Mouse (Mus musculus) forebrain, embryonic 16.5 days (tissue): ENCODE results near the gene 4932438H23Rik. TPM values are rescaled to one million over a fixed set of nuclear protein-coding genes. Genes with fewer than 3 reads are reported as not detected.
A peak's percentile ranks its signal among the peaks of the same experiment; 100 is the strongest.

Experiments used
- ATAC-seq: fragments of 200-750 bp; cut with Nextera tagmentation; 2 replicates; pipeline ENCODE4 v1.8.0; 2017; ENCODE audit warnings: mild to moderate bottlenecking, moderate library complexity
- H3K27ac ChIP-seq: fragments of 300-500 bp; sonication (generic); 2 replicates; pipeline ENCODE4 v1.5.1; 2014; ENCODE audit warnings: low read length, control low read depth
- H3K27me3 ChIP-seq: fragments of 300-500 bp; sonication (generic); replicated peaks from 2 replicates; pipeline ENCODE4 v1.6.1; 2014; ENCODE audit warnings: low read length; ENCODE audit not compliant: control insufficient read depth, insufficient read depth
- H3K36me3 ChIP-seq: fragments of 300-500 bp; sonication (generic); 2 replicates; pipeline ENCODE4 v1.6.1; 2014; ENCODE audit not compliant: control insufficient read depth, insufficient read depth
- H3K4me1 ChIP-seq: fragments of 300-500 bp; sonication (generic); replicated peaks from 2 replicates; pipeline ENCODE4 v1.6.1; 2014; ENCODE audit warnings: low read length; ENCODE audit not compliant: control insufficient read depth, insufficient read depth
- H3K4me2 ChIP-seq: fragments of 300-500 bp; sonication (generic); 2 replicates; pipeline ENCODE4 v1.6.1; 2014; ENCODE audit warnings: mild to moderate bottlenecking, low read length, control low read depth
- H3K4me3 ChIP-seq: fragments of 300-500 bp; sonication (generic); replicated peaks from 2 replicates; pipeline ENCODE4 v1.5.1; 2014; ENCODE audit warnings: mild to moderate bottlenecking, low read length, control low read depth
- H3K9ac ChIP-seq: fragments of 300-500 bp; sonication (generic); replicated peaks from 2 replicates; pipeline ENCODE4 v1.6.1; 2014; ENCODE audit warnings: low read depth, low read length, control low read depth
- H3K9me3 ChIP-seq: fragments of 300-500 bp; sonication (generic); 2 replicates; pipeline ENCODE4 v1.6.1; 2016; ENCODE audit warnings: low read length; ENCODE audit not compliant: control insufficient read depth
- WGBS: fragments of 180-500 bp; shearing (Covaris S2); extraction: QIAGEN DNeasy Blood & Tissue Kit; methylation state at CpG from one replicate; pipeline ENCODE4 v1.1.7; 2014; 5-methylcytosine and 5-hydroxymethylcytosine counted together
- polyA plus RNA-seq: library from polyadenylated mRNA; unstranded; fragments of >200 nt; fragmentation: Nextera tagmentation; extraction: Ambion mirVana; gene quantifications from 2 replicates; pipeline ENCODE4 v1.2.1, GENCODE M21; 2015

The 4932438H23Rik gene
- polyA plus RNA-seq, 1 experiment from 2014 or later, result 0.32 TPM

DNA sequence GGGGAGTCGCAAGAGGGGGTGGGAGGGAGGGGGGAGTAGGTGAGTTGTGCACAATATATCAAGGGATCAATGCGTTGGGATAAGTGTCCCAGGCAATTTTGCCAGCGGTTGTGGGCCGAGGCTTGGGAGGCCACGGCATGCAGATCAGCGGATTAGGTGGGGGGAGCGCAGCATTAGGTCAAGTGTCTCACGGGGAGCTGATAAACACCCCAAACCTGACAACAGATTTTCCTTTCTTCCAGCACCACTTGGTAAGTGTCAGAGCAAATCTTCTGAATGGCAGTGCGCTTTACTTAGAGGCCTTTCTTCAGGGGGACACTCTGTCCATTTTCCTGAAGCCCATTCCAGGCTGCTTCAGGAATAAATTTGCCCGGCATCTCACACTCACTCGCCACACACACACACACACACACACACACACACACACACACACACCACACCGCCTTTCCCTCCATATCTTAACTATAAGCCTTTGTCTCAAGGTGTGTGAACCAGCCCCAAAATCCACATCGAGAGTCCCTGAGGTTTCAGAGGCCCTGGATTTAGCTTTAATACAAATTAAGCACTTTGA lies 10.6 kb upstream of the 4932438H23Rik start:
- no peak overlapping the region for H3K4me3 ChIP-seq
- WGBS, result 6% methylated on average over 13 of the region's 13 CpGs
- ATAC-seq, result peak; percentile 74
- peaks cover 22% of the 10 kb centered on the region for H3K4me1 ChIP-seq
- H3K4me2 ChIP-seq, result no peak overlapping the region
- no peaks in the 10 kb centered on the region for H3K36me3 ChIP-seq
- H3K27ac ChIP-seq, result 0 out of 2 replicates have a peak overlapping the region, but pooled peaks have one; percentile 17
- H3K27me3 ChIP-seq, result peaks cover 16% of the 10 kb centered on the region
- H3K9me3 ChIP-seq, result peaks cover 5% of the 10 kb centered on the region; the same call in 1 of the 2 replicates
- no peak overlapping the region for H3K9ac ChIP-seq

DNA sequence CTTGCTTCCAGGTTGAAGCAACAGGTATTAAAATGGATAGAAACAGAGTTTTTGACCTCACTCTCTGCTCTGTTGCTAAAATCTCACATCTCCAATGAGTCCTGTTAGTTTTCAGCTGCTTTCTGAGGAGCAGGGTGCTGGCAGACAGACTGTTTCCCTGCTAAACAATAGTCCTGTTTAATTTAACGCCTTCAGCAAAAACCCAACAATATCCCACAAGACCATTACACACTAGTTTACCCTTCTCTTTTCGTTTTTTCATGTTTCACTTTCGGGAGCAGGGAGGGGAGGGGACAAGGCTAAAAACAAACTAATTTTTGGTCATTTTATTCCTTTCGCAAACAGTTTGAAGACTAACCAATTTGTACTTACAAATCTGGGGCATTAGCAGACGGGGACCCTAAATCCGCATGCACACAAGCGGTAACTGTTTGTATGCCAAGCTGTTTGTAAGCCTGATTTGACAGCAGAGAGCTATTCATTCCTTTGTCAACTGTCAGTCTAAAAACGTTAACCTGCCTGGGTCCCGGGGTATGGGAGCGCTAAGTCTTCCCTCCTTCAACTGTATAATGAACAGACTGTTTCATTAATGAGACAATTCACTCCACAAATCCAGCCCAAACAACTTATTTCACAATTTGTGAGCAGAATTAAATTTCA lies 10.0 kb upstream of the 4932438H23Rik start:
- Histone ChIP-seq H3K4me1 (peaks cover 22% of the 10 kb centered on the region), H3K9ac (no peak overlapping the region), H3K9me3 (peaks cover 5% of the 10 kb centered on the region; the same call in 1 of the 2 replicates), H3K36me3 (no peaks in the 10 kb centered on the region), H3K27me3 (peaks cover 16% of the 10 kb centered on the region), H3K4me3 (no peak overlapping the region), H3K27ac (0 out of 2 replicates have a peak overlapping the region, but pooled peaks have one; percentile 17), H3K4me2 (no peak overlapping the region)
- 6% methylated on average over 10 of the region's 10 CpGs for WGBS
- peak; percentile 93 for ATAC-seq

- peaks cover 35% of the 10 kb centered on the region for H3K4me1 ChIP-seq
- H3K27me3 ChIP-seq, result peaks cover 16% of the 10 kb centered on the region
- ATAC-seq, result no peak
- H3K9ac ChIP-seq, result no peak overlapping the region
- no peak overlapping the region for H3K4me3 ChIP-seq
- WGBS, result 32% methylated on average over 14 of the region's 14 CpGs
- no peaks in the 10 kb centered on the region for H3K36me3 ChIP-seq
- no peak overlapping the region for H3K27ac ChIP-seq
- 0 out of 2 replicates have a peak, but pooled peaks cover under 1% of the 10 kb centered on the region for H3K9me3 ChIP-seq
- peak overlapping the region; percentile 18; the same call in 1 of the 2 replicates for H3K4me2 ChIP-seq
Observed at GRCm38 (mm10) chr16:91103386-91103785, 8.5 kb upstream of the 4932438H23Rik start.

- WGBS, result 55% methylated on average over 2 of the region's 2 CpGs
- ATAC-seq, result no peak
- no peak overlapping the region for H3K4me2 ChIP-seq
- H3K9ac ChIP-seq, result no peak overlapping the region
- H3K9me3 ChIP-seq, result no peaks in the 10 kb centered on the region
- H3K27ac ChIP-seq, result no peak overlapping the region
- H3K4me3 ChIP-seq, result no peak overlapping the region
- H3K4me1 ChIP-seq, result peaks cover 29% of the 10 kb centered on the region
- H3K27me3 ChIP-seq, result peaks cover 14% of the 10 kb centered on the region
- H3K36me3 ChIP-seq, result no peaks in the 10 kb centered on the region
Observed at GRCm38 (mm10) chr16:91100484-91100883, 5.6 kb upstream of the 4932438H23Rik start.

- 10% methylated on average over 16 of the region's 16 CpGs for WGBS
- Histone ChIP-seq H3K27me3 (peaks cover 11% of the 10 kb centered on the region), H3K4me2 (peak overlapping the region; percentile 30), H3K4me1 (peaks cover 24% of the 10 kb centered on the region), H3K36me3 (no peaks in the 10 kb centered on the region), H3K4me3 (no peak overlapping the region), H3K9me3 (no peaks in the 10 kb centered on the region), H3K27ac (peak overlapping the region; percentile 46), H3K9ac (peak overlapping the region; percentile 28)
- ATAC-seq, result peak; percentile 94
Observed at GRCm38 (mm10) chr16:91099444-91100065, 4.6 kb upstream of the 4932438H23Rik start.

DNA sequence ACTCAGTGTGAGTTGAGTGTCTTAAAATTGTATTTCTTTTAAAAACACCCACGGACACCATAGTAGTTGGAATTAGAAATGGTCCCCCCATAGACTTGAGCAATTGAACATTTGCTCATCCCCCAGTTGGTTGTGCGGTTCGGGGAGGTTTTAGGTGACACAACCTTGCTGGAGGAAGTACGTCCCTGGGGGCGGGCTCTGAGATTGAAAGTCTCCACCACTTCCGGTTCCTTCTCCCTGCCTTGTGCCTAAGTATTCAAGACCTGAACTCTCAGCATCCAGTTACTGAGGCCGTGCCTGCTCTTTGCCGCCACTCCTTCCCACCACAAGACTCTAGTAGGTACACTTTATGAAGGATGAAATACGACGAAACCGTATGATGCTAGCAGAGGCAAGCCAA lies 2.9 kb upstream of the 4932438H23Rik start:
- no peak for ATAC-seq
- H3K27me3 ChIP-seq, result peaks cover 3% of the 10 kb centered on the region; the same call in 1 of the 2 replicates
- H3K4me1 ChIP-seq, result peaks cover 16% of the 10 kb centered on the region
- no peak overlapping the region for H3K4me3 ChIP-seq
- no peak overlapping the region for H3K27ac ChIP-seq
- no peaks in the 10 kb centered on the region for H3K9me3 ChIP-seq
- H3K4me2 ChIP-seq, result no peak overlapping the region
- no peaks in the 10 kb centered on the region for H3K36me3 ChIP-seq
- H3K9ac ChIP-seq, result no peak overlapping the region
- WGBS, result 97% methylated on average over 11 of the region's 11 CpGs

DNA sequence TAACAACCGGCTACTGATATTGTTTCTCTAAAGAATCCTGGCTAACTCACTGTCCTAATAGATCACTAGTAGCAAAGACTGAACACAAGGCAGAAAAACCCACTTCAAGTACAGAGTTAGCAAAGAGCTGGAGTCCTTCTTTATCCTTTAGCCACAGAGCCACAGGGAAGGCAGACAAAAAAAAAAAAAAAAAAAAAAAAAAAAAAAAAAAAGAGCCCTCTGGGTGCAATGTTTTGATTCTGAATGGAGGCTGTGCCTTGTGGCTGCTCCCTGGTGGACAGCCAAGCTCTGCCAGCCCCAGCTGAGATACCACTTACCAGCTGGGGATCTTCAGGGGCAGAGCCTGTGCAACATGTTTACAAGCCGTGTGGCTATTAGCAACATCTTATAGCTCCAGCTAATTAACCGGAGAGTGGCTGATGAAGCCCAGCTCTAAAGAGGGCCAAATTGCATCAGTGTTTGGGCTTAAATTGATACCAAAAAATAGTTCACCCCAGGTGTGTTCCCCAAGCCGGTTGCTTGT lies 2.1 kb upstream of the 4932438H23Rik start:
- WGBS, result 39% methylated on average over 4 of the region's 4 CpGs
- H3K27me3 ChIP-seq, result no peaks in the 10 kb centered on the region

DNA sequence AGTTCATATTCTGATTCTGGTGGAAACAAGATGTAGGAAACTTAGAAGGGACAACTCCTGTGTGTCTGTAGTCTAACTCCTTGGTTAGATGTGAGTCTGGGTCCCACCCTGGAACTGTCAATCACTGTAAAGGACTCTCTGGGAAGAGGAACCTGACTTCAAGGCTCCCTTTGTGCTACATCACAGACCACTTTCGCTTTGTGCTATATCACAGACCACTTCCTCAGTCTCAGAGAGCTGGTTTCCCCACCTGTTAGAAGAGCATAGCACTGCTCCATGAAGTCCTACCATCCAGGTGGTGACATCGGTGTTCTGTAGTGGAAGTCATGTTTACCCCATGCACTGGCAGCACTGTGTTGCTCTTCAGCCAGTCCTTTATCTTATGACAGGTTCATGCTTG lies 1.1 kb upstream of the 4932438H23Rik start:
- no peak overlapping the region for H3K4me2 ChIP-seq
- H3K4me3 ChIP-seq, result no peak overlapping the region
- H3K9ac ChIP-seq, result no peak overlapping the region
- H3K27me3 ChIP-seq, result no peaks in the 10 kb centered on the region
- H3K27ac ChIP-seq, result no peak overlapping the region
- 95% methylated on average over 2 of the region's 2 CpGs for WGBS
- ATAC-seq, result no peak
- no peaks in the 10 kb centered on the region for H3K36me3 ChIP-seq
- no peaks in the 10 kb centered on the region; the same call in 1 of the 2 replicates for H3K9me3 ChIP-seq
- peaks cover 16% of the 10 kb centered on the region for H3K4me1 ChIP-seq

More for the DNA sequence above, 2.1 kb upstream of the 4932438H23Rik start:
- H3K9me3 ChIP-seq, result no peaks in the 10 kb centered on the region
- no peak overlapping the region for H3K9ac ChIP-seq
- H3K36me3 ChIP-seq, result no peaks in the 10 kb centered on the region
- H3K4me1 ChIP-seq, result peaks cover 16% of the 10 kb centered on the region
- no peak for ATAC-seq
- H3K4me2 ChIP-seq, result no peak overlapping the region
- no peak overlapping the region for H3K27ac ChIP-seq
- H3K4me3 ChIP-seq, result no peak overlapping the region

GRCm38 (mm10) chr16:91086642-91087306 lies 8.1 kb downstream of the 4932438H23Rik start:
- WGBS, result 85% methylated on average over 4 of the region's 4 CpGs
- H3K9ac ChIP-seq, result no peak overlapping the region
- H3K4me2 ChIP-seq, result no peak overlapping the region
- no peak overlapping the region for H3K4me3 ChIP-seq
- 0 out of 2 replicates have a peak, but pooled peaks cover 3% of the 10 kb centered on the region for H3K27me3 ChIP-seq
- H3K27ac ChIP-seq, result no peak overlapping the region
- ATAC-seq, result no peak
- no peaks in the 10 kb centered on the region; the same call in 1 of the 2 replicates for H3K9me3 ChIP-seq
- peaks cover 12% of the 10 kb centered on the region for H3K4me1 ChIP-seq
- no peaks in the 10 kb centered on the region for H3K36me3 ChIP-seq
